Mouse (Mus musculus): ENCODE measurements around the gene Laptm4a.

Gene Laptm4a

DNA sequence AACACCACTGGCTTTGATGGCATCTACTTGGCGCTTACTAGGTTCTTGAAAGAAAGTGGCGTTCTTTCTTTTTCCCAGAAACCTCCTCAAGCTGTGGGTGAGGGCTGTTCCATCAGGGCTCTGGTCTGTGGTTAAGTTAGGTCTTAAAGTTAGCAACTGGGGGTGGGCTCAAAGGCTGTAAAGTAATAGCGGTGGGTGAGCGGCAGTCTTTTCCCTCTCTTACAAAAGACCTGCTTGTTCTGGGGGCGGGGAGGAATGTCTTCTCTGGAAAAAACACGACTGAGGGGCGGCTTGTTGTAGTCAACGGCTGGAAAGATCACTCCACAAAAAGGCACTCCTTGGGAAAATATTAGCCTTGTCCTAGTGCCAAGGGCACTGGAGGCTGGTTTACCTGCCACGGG lies 32.7 kb downstream of the Laptm4a start:
- DNase-seq (ENCODE audit: low spot score) = no peak

DNA sequence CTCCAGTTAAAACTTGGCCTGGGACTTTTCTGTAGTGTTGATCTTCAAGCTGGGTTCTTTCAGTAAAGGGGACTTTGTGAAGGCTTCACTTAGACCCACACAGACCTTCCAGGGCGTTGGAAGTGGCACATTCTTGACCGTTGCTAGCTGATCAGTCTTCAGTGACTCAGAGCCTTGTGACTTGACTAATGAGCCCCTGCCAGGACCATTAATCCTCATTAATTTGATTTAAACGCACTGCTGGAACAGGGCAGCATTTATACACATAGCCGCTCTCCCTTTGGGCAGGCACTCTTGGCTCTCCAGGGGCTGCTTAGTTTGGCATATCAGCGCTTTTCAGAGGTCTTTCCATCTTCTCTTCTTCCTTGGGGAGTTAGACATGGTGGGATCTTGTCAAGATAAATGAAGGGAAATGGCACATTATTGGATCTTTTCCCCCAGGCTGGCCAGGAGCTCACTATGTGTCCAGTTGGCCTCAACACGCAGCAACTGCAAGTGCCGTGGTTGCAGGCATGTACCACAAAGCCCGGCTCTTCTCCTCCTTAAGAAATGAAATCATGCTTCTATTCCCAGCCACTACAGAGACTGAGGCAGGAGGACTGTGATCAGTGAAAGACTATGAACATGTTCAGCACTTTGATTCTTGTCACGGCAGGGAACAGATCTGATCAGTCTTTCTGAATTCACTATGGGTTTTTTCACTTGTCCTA lies 40.3 kb downstream of the Laptm4a start:
- DNase-seq (ENCODE audit: low spot score) = no peak

- DNase-seq (ENCODE audit: low spot score) = no peak
These were observed 48.4 kb downstream of the Laptm4a start for GRCm38 (mm10) chr12:8969828-8970227.

DNA sequence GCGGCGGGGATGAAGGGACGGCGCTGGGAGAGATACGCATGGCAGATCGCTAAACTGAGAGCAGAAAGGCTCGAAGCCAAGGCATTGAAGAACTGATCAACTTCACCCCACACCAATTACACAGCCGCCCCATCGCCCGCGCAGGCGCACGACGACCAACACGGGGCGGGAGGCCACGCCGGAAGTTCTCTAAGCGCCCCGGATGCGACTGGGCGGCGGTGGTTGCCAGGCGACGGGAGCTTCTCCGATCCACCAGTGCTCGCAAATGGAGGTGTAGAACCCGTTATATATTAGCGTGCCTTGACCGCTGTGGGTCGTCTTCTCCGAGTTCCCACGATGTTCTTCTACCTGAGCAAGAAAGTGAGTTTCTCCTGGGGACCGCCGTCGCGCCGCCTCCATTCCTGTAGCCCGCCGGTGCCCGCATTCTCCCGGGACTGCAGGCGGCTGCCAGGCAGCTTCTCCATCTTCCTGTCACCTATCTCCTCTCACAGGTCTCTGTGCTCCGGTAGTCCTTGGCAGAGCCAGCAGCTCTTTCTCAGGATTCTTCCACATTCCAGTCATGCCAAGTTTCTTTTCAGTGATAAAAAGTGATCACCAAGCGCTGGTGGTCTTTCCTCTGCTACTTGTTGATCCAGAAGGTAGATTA lies 52.5 kb downstream of the Laptm4a start, which contains the start of gene Wdr35:
Gene Wdr35 (plus strand): TSS at position 73 of the 646 bp plus-strand sequence.
- peak; percentile 83 for DNase-seq (ENCODE audit: low spot score)

GRCm38 (mm10) chr12:8975076-8975475 lies 53.6 kb downstream of the Laptm4a start:
- no peak for DNase-seq (ENCODE audit: low spot score)

All from left cerebral cortex, adult 11 months (tissue).